Comparison of ENCODE assay signal across 30 mouse cellular contexts in the genomic region with DNA sequence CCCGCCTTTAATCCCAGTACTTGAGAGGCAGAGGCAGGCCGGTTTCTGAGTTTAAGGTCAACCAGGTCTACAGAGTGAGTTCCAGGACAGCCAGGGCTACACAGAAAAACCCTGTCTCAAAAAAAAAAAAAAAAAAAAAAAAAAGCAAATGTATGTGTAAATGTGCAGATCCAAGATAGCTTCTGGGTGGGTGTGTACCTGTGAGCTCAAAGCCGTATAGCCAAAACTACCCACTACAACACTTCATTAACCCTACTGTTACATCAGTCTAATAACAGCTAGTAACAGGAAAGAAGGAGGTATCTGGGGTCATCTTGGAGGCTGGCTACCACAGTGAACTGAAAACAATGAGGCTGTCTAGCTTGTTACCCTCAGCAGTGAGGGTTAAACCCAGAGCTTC. TPM values are rescaled to one million over a fixed set of nuclear protein-coding genes. Genes with fewer than 3 reads are reported as not detected.
DNase-seq lines count a peak whose midpoint lies in the region; ATAC-seq and TF ChIP-seq lines count a peak whose summit lies in the region.
"Had no signal": no experiment of that assay in that cellular context is flagged by ENCODE, and none has a peak within 500 bp of the region (broad histone marks: within the 10 kb centered on the region; RNA-seq: fewer than 3 reads in every experiment).

No protein-coding gene starts in this region.

- no peaks in the 10 kb centered on the region for H3K27me3 ChIP-seq in MEL (ENCODE audit: control insufficient read depth in 1 of 2, insufficient read depth in 2 of 2, low read length in 2 of 2)
- H3K27me3 ChIP-seq in erythroblast, embryonic 14.5 days (ENCODE audit: control insufficient read depth), result no peaks in the 10 kb centered on the region
- no peaks in the 10 kb centered on the region for H3K27me3 ChIP-seq in liver, embryonic 14.5 days (ENCODE audit: control insufficient read depth, insufficient read depth, low read length)
- no peaks in the 10 kb centered on the region for H3K27me3 ChIP-seq in stomach, postnatal 0 days (ENCODE audit: control insufficient read depth, insufficient read depth, low read length)
- no peaks in the 10 kb centered on the region for H3K27me3 ChIP-seq in forebrain, embryonic 11.5 days (ENCODE audit: control insufficient read depth, insufficient read depth, low read length)
- H3K27me3 ChIP-seq: hindbrain, embryonic 13.5 days; neural tube, embryonic 13.5 days; stomach, embryonic 15.5 days had no signal

- TF ChIP-seq EP300 in MEL (IDR thresholded peaks at IDR 0.05; ENCODE audit: low read depth in 1 of 2, low read length in 2 of 2), result peak in 1 of 2 experiments; percentile 45; a peak in 2 of 4 replicates
- TF ChIP-seq EP300 in liver, embryonic 14.5 days (IDR thresholded peaks at IDR 0.05; ENCODE audit: low read depth), result peak; percentile 84
- TF ChIP-seq EP300 in stomach, postnatal 0 days (optimal IDR thresholded peaks at IDR 0.05), result no peak

- peak; percentile 49 for ATAC-seq in liver, embryonic 14.5 days (ENCODE audit: insufficient read depth)
- ATAC-seq in stomach, postnatal 0 days (ENCODE audit: low FRiP score, low TSS enrichment), result no peak
- no peak for ATAC-seq in forebrain, embryonic 11.5 days (replicated peaks; ENCODE audit: low FRiP score)
- ATAC-seq: forebrain, postnatal 0 days; inflammation-experienced regulatory T-cells, adult 6 months; midbrain, embryonic 16.5 days had no signal

- peaks cover 0 to 45% of the 10 kb centered on the region in 2 experiments; a peak in 2 of 4 replicates for H3K36me3 ChIP-seq in MEL (ENCODE audit: control insufficient read depth in 1 of 2, insufficient read depth in 2 of 2, low read length in 2 of 2)
- peaks cover 14% of the 10 kb centered on the region for H3K36me3 ChIP-seq in erythroblast, embryonic 14.5 days (ENCODE audit: control insufficient read depth)
- H3K36me3 ChIP-seq in liver, embryonic 14.5 days (replicated peaks; ENCODE audit: control insufficient read depth, insufficient read depth, low read depth), result no peaks in the 10 kb centered on the region
- no peaks in the 10 kb centered on the region for H3K36me3 ChIP-seq in stomach, postnatal 0 days (ENCODE audit: control insufficient read depth, insufficient read depth, low read length)
- no peaks in the 10 kb centered on the region for H3K36me3 ChIP-seq in forebrain, embryonic 11.5 days (ENCODE audit: control insufficient read depth, insufficient read depth, low read length)
- H3K36me3 ChIP-seq: forebrain, embryonic 10.5 days; hindbrain, embryonic 13.5 days; neural tube, embryonic 13.5 days; stomach, embryonic 15.5 days had no signal

- 38% methylated on average over 3 of the region's 3 CpGs for WGBS in liver, embryonic 14.5 days (ENCODE audit: insufficient replicate concordance)
- WGBS in stomach, postnatal 0 days, result 90% methylated on average over 3 of the region's 3 CpGs
- WGBS in forebrain, embryonic 11.5 days, result 83% methylated on average over 3 of the region's 3 CpGs

- H3K4me2 ChIP-seq in liver, embryonic 14.5 days (ENCODE audit: low read depth), result peak overlapping the region; percentile 66
- H3K4me2 ChIP-seq in stomach, postnatal 0 days (replicated peaks; ENCODE audit: low read depth), result no peak overlapping the region
- no peak overlapping the region for H3K4me2 ChIP-seq in forebrain, embryonic 11.5 days (ENCODE audit: low read depth, low read length, severe bottlenecking)
- H3K4me2 ChIP-seq: hindbrain, embryonic 13.5 days; neural tube, embryonic 13.5 days; stomach, embryonic 15.5 days had no signal

- TF ChIP-seq CTCF in MEL (IDR thresholded peaks at IDR 0.05 in 2 of 3, conservative IDR thresholded peaks at IDR 0.05 in 1 of 3; ENCODE audit: control insufficient read depth in 1 of 3, insufficient read depth in 1 of 3, low read depth in 2 of 3, low read length in 3 of 3, poor library complexity in 1 of 3, severe bottlenecking in 1 of 3), result no peak
- TF ChIP-seq CTCF in liver, embryonic 14.5 days (IDR thresholded peaks at IDR 0.05; ENCODE audit: low read depth), result no peak
- TF ChIP-seq CTCF in stomach, postnatal 0 days (IDR thresholded peaks at IDR 0.05; ENCODE audit: low read depth), result no peak
- TF ChIP-seq CTCF in gastrocnemius, adult 2 months (IDR thresholded peaks at IDR 0.05), result no peak

- intact Hi-C loops in gastrocnemius, adult 2 months (cut with DNase I), result loop anchor here (5.0 kb wide), 1 partner anchor 87 kb away; the partner anchor contains the start of gene Pdcd5

- H3K4me1 ChIP-seq in MEL (ENCODE audit: control insufficient read depth in 1 of 2, insufficient read depth in 2 of 2, low read length in 2 of 2), result peaks cover 18 to 56% of the 10 kb centered on the region in 2 experiments
- H3K4me1 ChIP-seq in erythroblast, embryonic 14.5 days (ENCODE audit: control insufficient read depth), result peaks cover 88% of the 10 kb centered on the region
- peaks cover 59 to 68% of the 10 kb centered on the region in 2 experiments for H3K4me1 ChIP-seq in liver, embryonic 14.5 days (replicated peaks; ENCODE audit: control insufficient read depth in 2 of 2, insufficient read depth in 2 of 2, low read length in 1 of 2)
- H3K4me1 ChIP-seq in stomach, postnatal 0 days (replicated peaks; ENCODE audit: control insufficient read depth, insufficient read depth), result no peaks in the 10 kb centered on the region
- 0 out of 2 replicates have a peak, but pooled peaks cover 2% of the 10 kb centered on the region for H3K4me1 ChIP-seq in forebrain, embryonic 11.5 days (replicated peaks; ENCODE audit: control insufficient read depth, insufficient read depth, low read length)

- no peak for TF ChIP-seq RAD21 in MEL (IDR thresholded peaks at IDR 0.05; ENCODE audit: low read depth, low read length)

- H3K4me3 ChIP-seq in MEL (ENCODE audit: control insufficient read depth in 1 of 2, insufficient read depth in 1 of 2, low read depth in 2 of 2, low read length in 2 of 2), result no peak overlapping the region
- peak overlapping the region; percentile 47 for H3K4me3 ChIP-seq in erythroblast, embryonic 14.5 days (replicated peaks)
- peak overlapping the region in 1 of 2 experiments; percentile 9; a peak in 1 of 4 replicates for H3K4me3 ChIP-seq in liver, embryonic 14.5 days (ENCODE audit: insufficient read depth in 1 of 2, low read depth in 2 of 2, low read length in 2 of 2)
- no peak overlapping the region for H3K4me3 ChIP-seq in stomach, postnatal 0 days (ENCODE audit: low read depth, low read length)
- no peak overlapping the region for H3K4me3 ChIP-seq in forebrain, embryonic 11.5 days (ENCODE audit: low read depth, low read length)
- no peak overlapping the region for H3K4me3 ChIP-seq in gastrocnemius, adult 2 months
- H3K4me3 ChIP-seq: forebrain, embryonic 10.5 days; heart, adult 2 months; hindbrain, embryonic 13.5 days; myocyte; neural tube, embryonic 13.5 days; stomach, embryonic 15.5 days had no signal

- peak; percentile 33 for DNase-seq in 416B (ENCODE audit: low read depth)
- peak; percentile 68 for DNase-seq in MEL (ENCODE audit: low read depth, low spot score)
- DNase-seq in liver, embryonic 14.5 days (ENCODE audit: low read depth in 3 of 3, low spot score in 3 of 3), result peak; percentile 72 to 76 (median 74)
- DNase-seq in stomach, postnatal 0 days (ENCODE audit: low spot score), result no peak
- DNase-seq in forebrain, embryonic 11.5 days (ENCODE audit: low spot score), result no peak
- DNase-seq in testis, postnatal 14 days (ENCODE audit: low spot score), result no peak
- DNase-seq in gastrocnemius, adult 2 months, result no peak
- DNase-seq: adrenal gland, postnatal 25 days; cerebellum, adult 2 months; cerebellum, postnatal 36 days; forebrain, postnatal 0 days; gastrocnemius, postnatal 25 days; heart, adult 2 months; kidney, adult 8-10 months; kidney, postnatal 14 days; lung, adult 18-20 months; lung, postnatal 10 days; retina, postnatal 1 day had no signal

- H3K9me3 ChIP-seq in MEL (replicated peaks; ENCODE audit: insufficient read depth, low read length), result no peaks in the 10 kb centered on the region
- H3K9me3 ChIP-seq in erythroblast, embryonic 14.5 days (ENCODE audit: control insufficient read depth, low read length), result no peaks in the 10 kb centered on the region
- no peaks in the 10 kb centered on the region for H3K9me3 ChIP-seq in liver, embryonic 14.5 days (ENCODE audit: control insufficient read depth, low read length)
- no peaks in the 10 kb centered on the region for H3K9me3 ChIP-seq in stomach, postnatal 0 days (ENCODE audit: control insufficient read depth, low read length)
- no peaks in the 10 kb centered on the region for H3K9me3 ChIP-seq in forebrain, embryonic 11.5 days (ENCODE audit: control insufficient read depth, low read length)
- H3K9me3 ChIP-seq: forebrain, embryonic 10.5 days; hindbrain, embryonic 13.5 days; neural tube, embryonic 13.5 days; stomach, embryonic 15.5 days had no signal

- TF ChIP-seq POLR2A in MEL (IDR thresholded peaks at IDR 0.05; ENCODE audit: control insufficient read depth in 1 of 2, insufficient read depth in 1 of 2, low read depth in 1 of 2, low read length in 2 of 2, poor library complexity in 1 of 2), result no peak

- H3K27ac ChIP-seq in MEL (ENCODE audit: control insufficient read depth, low read depth, low read length), result peak overlapping the region; percentile 51
- peak overlapping the region; percentile 90 for H3K27ac ChIP-seq in liver, embryonic 14.5 days
- no peak overlapping the region for H3K27ac ChIP-seq in stomach, postnatal 0 days (replicated peaks)
- no peak overlapping the region for H3K27ac ChIP-seq in forebrain, embryonic 11.5 days (ENCODE audit: low read depth, low read length)
- no peak overlapping the region for H3K27ac ChIP-seq in gastrocnemius, adult 2 months
- H3K27ac ChIP-seq: forebrain, embryonic 10.5 days; heart, adult 2 months; hindbrain, embryonic 13.5 days; neural tube, embryonic 13.5 days; stomach, embryonic 15.5 days had no signal

- 0 out of 2 replicates have a peak overlapping the region, but pooled peaks have one; percentile 13 for H3K9ac ChIP-seq in MEL (ENCODE audit: control insufficient read depth, low read depth, low read length, poor library complexity, severe bottlenecking)
- peak overlapping the region; percentile 67 for H3K9ac ChIP-seq in liver, embryonic 14.5 days (replicated peaks)
- H3K9ac ChIP-seq in stomach, postnatal 0 days (ENCODE audit: low read length), result no peak overlapping the region
- no peak overlapping the region for H3K9ac ChIP-seq in forebrain, embryonic 11.5 days (ENCODE audit: low read length)
- H3K9ac ChIP-seq: forebrain, postnatal 0 days; hindbrain, embryonic 13.5 days; neural tube, embryonic 13.5 days; stomach, embryonic 15.5 days had no signal

- H3K79me2 ChIP-seq in MEL (ENCODE audit: control insufficient read depth, insufficient read depth, low read length, poor library complexity), result peaks cover 8% of the 10 kb centered on the region

RNA-seq across cellular contexts. Expression of gene Nudt19, which starts 3.7 kb away (rescaled TPM):
- 83.2 and 89.1 TPM in 2 replicates for total RNA-seq in MEL (2012; rRNA removed)
- polyA plus RNA-seq in MEL (2012; ENCODE audit: insufficient read depth in 1 of 2, insufficient read length in 2 of 2, low read depth in 1 of 2, low replicate concordance in 2 of 2, missing spikeins in 1 of 2), result 100 to 1,000 TPM in 1 of 2 experiments, 10 to 100 TPM in 1; 67.6 to 631 TPM
- 8.9 and 10.5 TPM in 2 replicates for polyA plus RNA-seq in erythroblast, embryonic 14.5 days (2012)
- 27.6 and 53.2 TPM in 2 replicates for polyA plus RNA-seq in liver, embryonic 14.5 days (2012; rRNA removed)
- polyA plus RNA-seq in liver, embryonic 14.5 days (2014; fragmentation: Nextera tagmentation; extraction: Ambion mirVana), result 81.7 and 86.0 TPM in 2 replicates
- 60.8 and 68.9 TPM in 2 replicates for polyA plus RNA-seq in stomach, postnatal 0 days (2015; fragmentation: Nextera tagmentation; extraction: Ambion mirVana)
- polyA plus RNA-seq in forebrain, embryonic 11.5 days (2014; fragmentation: Nextera tagmentation; extraction: Ambion mirVana), result 43.3 and 45.7 TPM in 2 replicates
- total RNA-seq in gastrocnemius, adult 2 months (2021), result 10 to 100 TPM; 51.9 to 52.4 TPM

RNA-seq across cellular contexts. Expression of gene Tdrd12, which starts 22.3 kb away (rescaled TPM):
- total RNA-seq in MEL (2012; rRNA removed), result 0.26 and 0.50 TPM in 2 replicates
- under 1 TPM in 1 of 2 experiments, not detected in 1; 0.25 TPM for polyA plus RNA-seq in MEL (2012; ENCODE audit: insufficient read depth in 1 of 2, insufficient read length in 2 of 2, low read depth in 1 of 2, low replicate concordance in 2 of 2, missing spikeins in 1 of 2)
- polyA plus RNA-seq in erythroblast, embryonic 14.5 days (2012), result not detected in 2 replicates
- polyA plus RNA-seq in liver, embryonic 14.5 days (2012; rRNA removed), result 0.10 and 0.11 TPM in 2 replicates
- polyA plus RNA-seq in liver, embryonic 14.5 days (2014; fragmentation: Nextera tagmentation; extraction: Ambion mirVana), result not detected in 2 replicates
- 0.19 and 0.47 TPM in 2 replicates for polyA plus RNA-seq in stomach, postnatal 0 days (2015; fragmentation: Nextera tagmentation; extraction: Ambion mirVana)
- polyA plus RNA-seq in forebrain, embryonic 11.5 days (2014; fragmentation: Nextera tagmentation; extraction: Ambion mirVana), result not detected in 2 replicates
- total RNA-seq in gastrocnemius, adult 2 months (2021), result not detected
- total RNA-seq: gastrocnemius, postnatal 25 days; megakaryocyte, adult 5-6 weeks had no signal
- polyA plus RNA-seq: C2C12; heart, adult 2 months; inflammation-experienced regulatory T-cells, adult 6 months; limb, embryonic 11.5 days; myocyte; thymus, postnatal 0 days had no signal

RNA-seq across cellular contexts. Expression of gene Rgs9bp, which starts 25.5 kb away (rescaled TPM):
- 0.10 and 0.12 TPM in 2 replicates for total RNA-seq in MEL (2012; rRNA removed)
- under 1 TPM in 1 of 2 experiments, not detected in 1; 0.43 TPM for polyA plus RNA-seq in MEL (2012; ENCODE audit: insufficient read depth in 1 of 2, insufficient read length in 2 of 2, low read depth in 1 of 2, low replicate concordance in 2 of 2, missing spikeins in 1 of 2)
- polyA plus RNA-seq in erythroblast, embryonic 14.5 days (2012), result 0.01 TPM in 1 of 2 replicates, not detected in the other
- 0.08 and 0.11 TPM in 2 replicates for polyA plus RNA-seq in liver, embryonic 14.5 days (2012; rRNA removed)
- polyA plus RNA-seq in liver, embryonic 14.5 days (2014; fragmentation: Nextera tagmentation; extraction: Ambion mirVana), result 0.03 and 0.05 TPM in 2 replicates
- polyA plus RNA-seq in stomach, postnatal 0 days (2015; fragmentation: Nextera tagmentation; extraction: Ambion mirVana), result 0.28 and 0.48 TPM in 2 replicates
- 0.21 and 0.32 TPM in 2 replicates for polyA plus RNA-seq in forebrain, embryonic 11.5 days (2014; fragmentation: Nextera tagmentation; extraction: Ambion mirVana)
- total RNA-seq in gastrocnemius, adult 2 months (2021), result under 1 TPM in 1 of 2 experiments, not detected in 1; 0.06 TPM
- polyA plus RNA-seq: heart, adult 2 months; inflammation-experienced regulatory T-cells, adult 6 months; myocyte had no signal

RNA-seq across cellular contexts. Expression of gene Ankrd27, which starts 26.2 kb away (rescaled TPM):
- total RNA-seq in MEL (2012; rRNA removed), result 74.2 and 74.9 TPM in 2 replicates
- polyA plus RNA-seq in MEL (2012; ENCODE audit: insufficient read depth in 1 of 2, insufficient read length in 2 of 2, low read depth in 1 of 2, low replicate concordance in 2 of 2, missing spikeins in 1 of 2), result 100 to 1,000 TPM in 1 of 2 experiments, 10 to 100 TPM in 1; 49.0 to 103 TPM
- 2.0 and 4.3 TPM in 2 replicates for polyA plus RNA-seq in erythroblast, embryonic 14.5 days (2012)
- 11.6 and 13.5 TPM in 2 replicates for polyA plus RNA-seq in liver, embryonic 14.5 days (2012; rRNA removed)
- polyA plus RNA-seq in liver, embryonic 14.5 days (2014; fragmentation: Nextera tagmentation; extraction: Ambion mirVana), result 20.9 and 22.8 TPM in 2 replicates
- polyA plus RNA-seq in stomach, postnatal 0 days (2015; fragmentation: Nextera tagmentation; extraction: Ambion mirVana), result 17.0 and 17.3 TPM in 2 replicates
- polyA plus RNA-seq in forebrain, embryonic 11.5 days (2014; fragmentation: Nextera tagmentation; extraction: Ambion mirVana), result 30.5 and 35.9 TPM in 2 replicates
- total RNA-seq in gastrocnemius, adult 2 months (2021), result 10 to 100 TPM; 11.0 to 11.5 TPM

Comparison
In these comparisons a context has a peak if more than half of its experiments do, and no peak if none do; other contexts are left out.
1. DNase-seq: peak in 416B (single experiment), MEL (single experiment) and liver, embryonic 14.5 days (3 of 3); none in stomach, postnatal 0 days (single experiment), forebrain, embryonic 11.5 days (single experiment), testis, postnatal 14 days (single experiment) and gastrocnemius, adult 2 months (single experiment).
2. H3K27ac ChIP-seq: peak in MEL (single experiment) and liver, embryonic 14.5 days (single experiment); none in stomach, postnatal 0 days (single experiment), forebrain, embryonic 11.5 days (single experiment) and gastrocnemius, adult 2 months (single experiment).
3. H3K9ac ChIP-seq: peak in MEL (single experiment) and liver, embryonic 14.5 days (single experiment); none in stomach, postnatal 0 days (single experiment) and forebrain, embryonic 11.5 days (single experiment).